Mouse (Mus musculus) gastrocnemius, postnatal 25 days (tissue): ENCODE data around the gene Tgfb2. TPM values are rescaled to one million over a fixed set of nuclear protein-coding genes. Genes with fewer than 3 reads are reported as not detected.

Experiments used
- DNase-seq: peaks from one replicate; pipeline ENCODE4 v3.0.0; 2022
- total RNA-seq, 2 experiments: library from RNA; stranded (reverse); gene quantifications; 1 replicate in 1 of 2; 2 replicates in 1 of 2; pipeline ENCODE4 v1.2.3; 2021

The Tgfb2 gene
- total RNA-seq, 2 experiments from 2014 or later: 13.0 to 16.9 TPM

GRCm38 (mm10) chr1:186581666-186582065 is 124.1 kb downstream of the Tgfb2 start:
- no peak for DNase-seq

- no peak for DNase-seq
Measured at GRCm38 (mm10) chr1:186581114-186581513, 124.7 kb downstream of the Tgfb2 start.

- peak; percentile 26 for DNase-seq
Measured at GRCm38 (mm10) chr1:186577302-186577701, 128.5 kb downstream of the Tgfb2 start.

GRCm38 (mm10) chr1:186575629-186576028 is 130.2 kb downstream of the Tgfb2 start:
- no peak for DNase-seq

GRCm38 (mm10) chr1:186575074-186575473 is 130.7 kb downstream of the Tgfb2 start:
- DNase-seq: no peak

Other genes starting within 250 kb of the Tgfb2 start
- gene Rrp15, start 43.4 kb upstream of the Tgfb2 start, total RNA-seq: 10 to 100 TPM in 1 of 2 experiments, 1 to 10 TPM in 1; 9.7 to 12.0 TPM